Mouse (Mus musculus) midbrain, postnatal 0 days (tissue): Measurements from ENCODE around the gene Ntn1. TPM values are rescaled to one million over a fixed set of nuclear protein-coding genes. Genes with fewer than 3 reads are reported as not detected.

Experiments used
- ATAC-seq: fragments of 200-750 bp; cut with Nextera tagmentation; 2 replicates; pipeline ENCODE4 v1.8.0; 2017; ENCODE audit warnings: moderate number of reproducible peaks, mild to moderate bottlenecking, moderate TSS enrichment, moderate library complexity; ENCODE audit not compliant: low FRiP score
- DNase-seq: peaks from one replicate; pipeline ENCODE4 v3.0.0-alpha.2; 2015; ENCODE audit warnings: low spot score
- H3K27ac ChIP-seq: fragments of 300-500 bp; sonication (generic); 2 replicates; pipeline ENCODE4 v1.5.1; 2014; ENCODE audit warnings: low read depth, mild to moderate bottlenecking, low read length, mixed read lengths
- H3K27me3 ChIP-seq: fragments of 300-500 bp; sonication (generic); 2 replicates; pipeline ENCODE4 v1.6.1; 2014; ENCODE audit warnings: low read length, control low read depth, mixed read lengths; ENCODE audit not compliant: insufficient read depth
- H3K36me3 ChIP-seq: fragments of 300-500 bp; sonication (generic); 2 replicates; pipeline ENCODE4 v1.6.1; 2014; ENCODE audit warnings: low read length, control low read depth, mixed read lengths; ENCODE audit not compliant: insufficient read depth
- H3K4me1 ChIP-seq: fragments of 300-500 bp; sonication (generic); 2 replicates; pipeline ENCODE4 v1.6.1; 2014; ENCODE audit warnings: mild to moderate bottlenecking, control low read depth, antibody characterized with exemption, low read length, mixed read lengths; ENCODE audit not compliant: insufficient read depth
- H3K4me2 ChIP-seq: fragments of 300-500 bp; sonication (generic); 2 replicates; pipeline ENCODE4 v1.6.1; 2014; ENCODE audit warnings: low read depth, mild to moderate bottlenecking, low read length, mixed read lengths; ENCODE audit not compliant: poor library complexity, severe bottlenecking
- H3K4me3 ChIP-seq: fragments of 300-500 bp; sonication (generic); 2 replicates; pipeline ENCODE4 v1.5.1; 2014; ENCODE audit warnings: low read depth, mild to moderate bottlenecking, low read length, moderate library complexity
- H3K9ac ChIP-seq: fragments of 300-500 bp; sonication (generic); replicated peaks from 2 replicates; pipeline ENCODE4 v1.6.1; 2014; ENCODE audit warnings: mild to moderate bottlenecking, low read length, moderate library complexity, mixed read lengths; ENCODE audit not compliant: poor library complexity, severe bottlenecking
- H3K9me3 ChIP-seq: fragments of 300-500 bp; sonication (generic); 2 replicates; pipeline ENCODE4 v1.6.1; 2016; ENCODE audit warnings: low read length, control low read depth
- CTCF ChIP-seq: IDR thresholded peaks from 2 replicates; pipeline ENCODE4 v1.5.1; 2016; ENCODE audit warnings: antibody characterized with exemption, mild to moderate bottlenecking
- WGBS: fragments of 180-500 bp; shearing (Covaris S2); extraction: QIAGEN DNeasy Blood & Tissue Kit; methylation state at CpG from one replicate; pipeline ENCODE4 v1.1.7; 2014; 5-methylcytosine and 5-hydroxymethylcytosine counted together
- polyA plus RNA-seq: library from polyadenylated mRNA; unstranded; fragments of >200 nt; fragmentation: Nextera tagmentation; extraction: Ambion mirVana; gene quantifications from 2 replicates; pipeline ENCODE4 v1.2.1, GENCODE M21; 2015
- total RNA-seq: library from RNA; depleted of rRNA; stranded (reverse); fragments of >200 nt; gene quantifications from 2 replicates; pipeline ENCODE4 v1.2.3, GENCODE M21; 2014

Gene Ntn1
- total and polyA plus RNA-seq, 2 experiments from 2014 or later = 9.6 to 66.4 TPM

DNA sequence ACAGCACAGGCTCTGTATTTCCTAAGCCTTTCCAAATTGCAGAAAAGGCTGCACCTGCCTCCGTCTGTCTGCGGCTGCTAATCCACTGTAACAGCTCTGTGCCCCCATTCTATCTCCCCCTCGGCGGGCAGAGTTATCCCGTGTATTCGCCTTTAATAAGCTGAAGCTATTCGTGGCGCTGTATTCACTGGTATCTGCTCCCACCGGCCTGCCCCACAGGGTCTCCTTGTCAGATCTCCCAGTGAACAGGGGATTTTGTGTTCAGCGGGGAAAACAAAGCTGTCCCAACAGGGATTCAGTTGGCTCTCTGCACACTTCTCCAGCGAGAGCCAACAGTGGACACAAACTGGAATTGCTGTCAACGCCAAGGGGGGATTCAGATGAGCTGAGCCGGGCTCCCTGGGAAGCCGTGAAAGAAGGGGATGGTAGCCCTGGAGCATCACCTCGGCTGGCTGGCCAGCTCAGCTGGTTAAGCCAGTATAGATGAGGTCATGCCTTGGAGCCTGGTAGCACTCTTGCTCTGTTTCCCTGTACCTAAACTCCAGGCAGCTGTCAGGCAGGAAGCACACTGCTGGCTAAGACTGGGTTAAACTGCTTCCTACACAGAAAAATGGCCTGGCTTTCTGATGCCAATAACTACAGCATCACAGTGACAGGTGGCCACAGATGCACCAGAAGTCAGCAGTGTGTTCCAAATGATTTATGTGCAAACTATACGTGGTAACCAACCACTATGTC lies 156.2 kb downstream of the Ntn1 start:
- no peak for TF ChIP-seq CTCF
- WGBS = 15% methylated on average over 16 of the region's 16 CpGs
- DNase-seq = peak; percentile 71
- Histone ChIP-seq H3K4me3 (no peak overlapping the region), H3K27me3 (peaks cover 4% of the 10 kb centered on the region; the same call in 1 of the 2 replicates), H3K27ac (peak overlapping the region; percentile 47), H3K36me3 (no peaks in the 10 kb centered on the region), H3K9ac (no peak overlapping the region), H3K9me3 (no peaks in the 10 kb centered on the region), H3K4me2 (no peak overlapping the region), H3K4me1 (0 out of 2 replicates have a peak, but pooled peaks cover 6% of the 10 kb centered on the region)
- ATAC-seq = peak; percentile 60

DNA sequence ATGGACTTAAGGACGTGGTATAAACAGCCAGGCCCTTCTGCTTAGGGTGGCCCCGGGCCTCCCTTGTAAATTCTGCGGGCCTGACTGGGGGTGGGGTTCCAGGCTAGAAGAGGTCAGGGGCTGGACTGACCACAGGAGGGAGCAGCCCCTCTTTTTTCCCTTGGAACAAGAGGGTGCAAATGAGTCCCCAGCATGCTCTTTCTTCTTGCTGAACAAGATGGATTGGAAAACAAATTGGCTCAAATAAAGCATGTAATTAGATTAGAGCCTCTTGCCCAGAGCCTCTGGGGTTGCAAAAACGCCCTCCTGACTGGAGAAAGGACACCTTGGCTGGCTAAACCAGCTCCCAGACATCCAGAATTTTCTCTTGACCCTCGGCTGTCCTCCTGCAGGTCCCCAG lies 160.9 kb downstream of the Ntn1 start:
- H3K4me1 ChIP-seq = 0 out of 2 replicates have a peak, but pooled peaks cover 6% of the 10 kb centered on the region
- no peak overlapping the region for H3K4me2 ChIP-seq
- 18% methylated on average over 5 of the region's 5 CpGs for WGBS
- DNase-seq (peak; percentile 53), ATAC-seq (no peak)
- H3K27ac ChIP-seq = no peak overlapping the region
- H3K27me3 ChIP-seq = no peaks in the 10 kb centered on the region
- no peak overlapping the region for H3K4me3 ChIP-seq
- H3K9ac ChIP-seq = no peak overlapping the region
- TF ChIP-seq CTCF = no peak
- H3K9me3 ChIP-seq = no peaks in the 10 kb centered on the region
- H3K36me3 ChIP-seq = no peaks in the 10 kb centered on the region

DNA sequence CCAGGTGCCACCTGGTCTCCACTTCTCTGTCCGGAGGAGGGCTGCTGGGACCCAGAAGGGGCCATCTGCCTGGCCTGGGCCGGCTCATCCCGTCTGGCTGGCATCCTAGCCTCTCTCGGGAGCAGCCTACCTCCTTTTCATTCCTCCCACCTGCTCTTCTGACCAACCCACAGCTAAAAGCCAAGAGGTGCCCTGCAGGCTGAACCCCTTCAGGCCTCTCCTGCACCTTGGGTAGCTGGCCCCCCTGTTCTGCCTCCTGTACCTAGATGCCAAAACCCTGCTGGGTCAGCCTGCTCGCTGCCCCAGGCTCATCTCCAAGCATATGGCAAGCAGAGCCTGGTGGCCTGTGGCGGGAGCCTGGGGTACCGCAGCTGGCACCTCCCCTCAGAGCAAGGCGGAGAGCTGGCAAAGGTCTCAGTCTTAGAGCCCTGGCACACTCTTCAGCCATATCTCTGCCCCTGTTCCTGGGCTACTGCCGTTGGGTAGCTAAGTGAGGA lies 167.1 kb downstream of the Ntn1 start:
- 72% methylated on average over 9 of the region's 9 CpGs for WGBS

DNA sequence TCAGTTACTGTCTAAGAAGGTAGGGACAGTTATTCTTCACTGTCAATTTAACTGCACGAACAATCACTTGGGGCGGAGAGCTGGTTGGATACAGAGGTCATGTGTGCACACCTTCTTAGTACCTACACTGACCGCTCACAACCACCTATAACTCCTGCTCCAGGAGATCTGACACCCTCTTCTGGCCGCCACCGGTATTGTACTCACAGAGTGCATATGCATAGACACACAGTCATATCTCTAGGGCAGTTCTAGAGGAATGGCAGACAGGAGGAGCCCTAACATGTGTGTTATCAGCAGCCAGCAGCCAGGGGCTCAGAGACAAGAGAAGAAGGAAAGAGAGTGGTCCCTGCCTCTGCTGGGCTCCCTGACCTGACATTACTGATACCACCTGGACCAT lies 169.1 kb downstream of the Ntn1 start:
- H3K27ac ChIP-seq = no peak overlapping the region
- H3K36me3 ChIP-seq = no peaks in the 10 kb centered on the region
- H3K4me3 ChIP-seq = no peak overlapping the region
- H3K9ac ChIP-seq = no peak overlapping the region
- H3K4me2 ChIP-seq = no peak overlapping the region
- ATAC-seq (no peak), DNase-seq (no peak)
- 95% methylated on average over 5 of the region's 5 CpGs for WGBS
- H3K9me3 ChIP-seq = no peaks in the 10 kb centered on the region
- TF ChIP-seq CTCF = peak; percentile 47
- H3K4me1 ChIP-seq = no peaks in the 10 kb centered on the region
- no peaks in the 10 kb centered on the region for H3K27me3 ChIP-seq

More for the DNA sequence above, 167.1 kb downstream of the Ntn1 start:
- no peak for TF ChIP-seq CTCF
- Histone ChIP-seq H3K27ac (no peak overlapping the region), H3K4me1 (no peaks in the 10 kb centered on the region), H3K27me3 (no peaks in the 10 kb centered on the region), H3K9me3 (no peaks in the 10 kb centered on the region), H3K4me2 (no peak overlapping the region), H3K4me3 (no peak overlapping the region), H3K36me3 (no peaks in the 10 kb centered on the region), H3K9ac (no peak overlapping the region)
- peak; percentile 27; the same call in 1 of the 2 replicates for ATAC-seq
- peak; percentile 69 for DNase-seq

DNA sequence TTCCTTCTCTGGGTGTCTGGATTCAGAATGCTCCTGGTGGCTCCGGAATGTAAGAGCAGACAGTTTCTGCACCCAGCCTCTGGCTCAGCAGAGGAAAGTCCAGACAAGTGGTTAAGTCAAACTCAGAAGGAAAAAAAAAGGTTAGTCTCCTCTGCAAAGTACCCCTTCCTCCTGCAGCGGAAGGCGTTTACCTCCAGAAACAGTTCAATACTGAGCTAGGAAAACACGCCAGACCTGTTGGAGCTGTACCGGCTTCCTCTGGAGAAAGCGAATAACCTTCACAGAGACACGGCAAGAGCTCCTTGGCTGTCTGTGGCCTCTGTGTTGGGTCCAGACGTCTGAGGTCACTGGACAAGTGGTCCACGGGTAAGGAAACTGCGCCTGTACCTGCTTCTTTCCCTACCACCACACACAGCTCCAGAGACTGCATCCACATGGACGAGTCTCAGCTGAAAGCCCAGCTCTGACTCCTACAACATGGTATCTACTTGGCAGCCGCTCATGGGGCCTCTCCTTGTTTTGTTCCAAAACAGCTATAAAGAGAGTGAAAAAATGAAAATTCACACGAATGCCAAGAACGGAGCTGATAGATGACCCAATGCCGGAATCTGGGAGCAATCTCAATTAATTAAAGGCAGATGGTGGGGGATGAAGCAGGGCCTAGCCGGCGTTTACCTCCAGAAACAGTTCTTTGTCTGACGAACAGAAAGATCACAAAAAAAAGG lies 171.5 kb downstream of the Ntn1 start:
- H3K27me3 ChIP-seq = no peaks in the 10 kb centered on the region
- no peak overlapping the region for H3K4me2 ChIP-seq
- WGBS = 65% methylated on average over 18 of the region's 18 CpGs
- no peak overlapping the region for H3K4me3 ChIP-seq
- DNase-seq = peak; percentile 20
- H3K36me3 ChIP-seq = no peaks in the 10 kb centered on the region
- no peaks in the 10 kb centered on the region for H3K9me3 ChIP-seq
- no peak for ATAC-seq
- H3K9ac ChIP-seq = no peak overlapping the region
- no peak overlapping the region for H3K27ac ChIP-seq
- no peaks in the 10 kb centered on the region for H3K4me1 ChIP-seq
- TF ChIP-seq CTCF = no peak

DNA sequence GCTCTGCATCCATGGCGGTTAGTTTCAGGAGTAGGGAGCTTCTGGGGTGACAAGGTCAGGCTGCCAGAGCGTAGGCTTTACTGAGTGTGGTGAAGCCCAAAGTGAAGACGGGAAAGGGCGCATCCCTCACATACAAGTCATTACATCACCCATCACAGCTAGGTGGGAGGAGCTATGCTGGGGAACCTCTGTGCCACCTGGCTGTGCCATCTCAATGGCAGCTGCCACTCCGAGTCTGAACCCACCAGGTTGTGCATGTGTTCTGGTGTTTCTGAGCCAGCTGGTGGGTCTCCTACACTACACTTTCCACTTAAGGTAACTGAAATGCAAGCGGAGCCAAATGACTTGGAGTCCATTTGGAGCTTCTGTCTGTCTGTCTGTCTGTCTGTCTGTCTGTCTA lies 172.8 kb downstream of the Ntn1 start:
- 88% methylated on average over 6 of the region's 6 CpGs for WGBS
- TF ChIP-seq CTCF = no peak
- Histone ChIP-seq H3K36me3 (no peaks in the 10 kb centered on the region), H3K9me3 (no peaks in the 10 kb centered on the region), H3K4me2 (no peak overlapping the region), H3K27ac (no peak overlapping the region), H3K4me3 (no peak overlapping the region), H3K4me1 (no peaks in the 10 kb centered on the region), H3K9ac (no peak overlapping the region), H3K27me3 (no peaks in the 10 kb centered on the region)
- ATAC-seq = no peak
- DNase-seq = no peak
